Mouse (Mus musculus) cerebellum, postnatal 14 days (tissue): ENCODE data around the gene 6030458C11Rik.

Experiments used
- DNase-seq, 2 experiments: peaks; one replicate each; pipeline ENCODE4 v3.0.0; 2021; ENCODE audit warnings: mixed read lengths in 2 of 2

Gene 6030458C11Rik

DNA sequence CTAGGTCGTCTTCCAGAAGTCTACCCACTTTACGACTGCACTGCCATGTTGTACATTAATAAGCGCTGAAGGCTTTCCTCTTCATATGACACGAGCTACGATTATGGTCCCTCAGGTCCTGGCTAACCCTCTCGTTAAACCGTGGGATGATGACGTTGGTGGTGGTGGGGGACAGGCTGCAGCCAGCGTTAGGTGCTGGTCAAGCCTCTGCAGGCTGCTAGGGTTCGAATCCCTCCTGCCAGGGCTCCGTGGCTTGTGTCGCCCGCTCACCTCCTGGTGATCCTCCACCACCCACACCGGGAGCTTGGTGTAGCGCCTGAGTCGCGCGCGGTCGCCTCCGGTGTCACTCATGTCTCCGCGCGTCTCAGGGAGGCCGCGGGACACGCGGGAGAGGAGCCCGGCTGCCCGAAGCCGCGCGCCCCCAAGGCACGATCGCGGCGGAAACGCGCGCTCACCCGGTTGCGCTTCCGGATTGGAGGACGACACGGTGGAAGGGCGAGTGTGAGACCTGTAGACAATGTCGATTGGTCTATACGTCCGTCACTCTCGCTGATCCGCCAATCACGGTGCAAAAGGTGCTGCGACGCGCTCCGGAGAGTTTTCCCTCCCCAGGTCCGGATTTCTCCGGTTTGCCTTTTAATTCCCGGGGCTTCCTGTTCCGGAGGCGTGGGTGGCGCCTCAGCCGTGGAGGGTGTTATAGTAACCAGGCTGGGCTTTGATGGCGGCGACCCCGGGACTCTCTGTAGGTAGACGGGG, at the start of gene 6030458C11Rik, which contains the start of gene Drosha:
TSS of gene 6030458C11Rik (minus strand) at position 453 of the 756 bp plus-strand sequence.
TSS of gene Drosha (plus strand) at position 619 of the 756 bp plus-strand sequence.
- DNase-seq, result peak; percentile 99

DNA sequence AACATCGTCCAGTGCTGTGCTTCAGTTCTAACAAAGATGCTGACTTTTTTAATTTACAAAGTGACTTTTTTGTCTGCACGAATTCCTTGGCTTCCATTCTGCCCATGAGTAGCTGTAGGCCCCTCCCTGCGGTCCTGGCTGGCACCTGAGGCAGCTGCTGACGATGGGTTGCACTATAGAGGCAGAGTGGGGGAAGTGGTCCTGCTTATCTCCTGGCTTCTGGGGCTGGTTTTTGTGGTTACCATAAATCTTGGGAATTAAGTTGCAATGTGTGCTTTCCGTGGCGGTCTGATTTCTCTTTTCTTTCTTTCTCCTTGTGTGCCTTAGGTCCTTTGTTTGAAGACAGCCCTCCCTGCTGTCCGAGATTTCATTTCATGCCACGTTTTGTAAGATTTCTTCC, 42.8 kb upstream of the 6030458C11Rik start:
- no peak for DNase-seq

DNA sequence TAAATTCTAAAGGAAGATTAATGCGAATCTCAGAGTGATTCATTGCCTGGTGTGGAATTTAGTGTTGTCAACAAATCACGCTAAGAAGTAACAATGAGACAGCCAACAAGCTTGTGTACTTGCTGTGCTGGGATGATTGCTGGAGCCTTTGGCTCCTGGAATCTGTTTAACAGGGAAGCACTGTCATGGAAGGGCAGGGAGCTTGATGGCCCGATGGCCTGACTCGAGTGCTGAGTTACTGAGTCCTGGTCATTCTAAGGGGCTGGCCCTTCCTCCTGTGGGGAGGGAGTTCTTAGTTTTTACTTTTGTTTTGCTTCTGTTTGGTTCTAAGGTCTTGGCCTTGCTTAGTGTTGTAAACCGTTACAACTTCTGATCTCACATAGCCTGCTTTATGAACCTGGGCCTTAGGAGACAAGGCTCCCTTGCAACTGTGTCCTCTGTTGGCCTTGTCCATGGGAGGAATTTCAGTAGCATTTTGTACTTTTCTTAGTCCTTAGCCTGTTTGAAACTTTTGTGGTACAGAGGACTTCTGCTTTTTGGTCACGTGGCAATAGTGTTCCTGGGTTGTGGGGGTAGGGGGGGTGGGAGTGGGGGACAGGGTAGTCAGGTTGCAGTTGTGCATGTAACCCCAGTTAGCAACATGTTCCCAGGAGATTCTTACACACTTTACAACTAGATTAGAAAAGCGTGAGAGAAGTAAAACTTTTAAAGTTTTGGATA, 41.3 kb upstream of the 6030458C11Rik start:
- no peak for DNase-seq

DNA sequence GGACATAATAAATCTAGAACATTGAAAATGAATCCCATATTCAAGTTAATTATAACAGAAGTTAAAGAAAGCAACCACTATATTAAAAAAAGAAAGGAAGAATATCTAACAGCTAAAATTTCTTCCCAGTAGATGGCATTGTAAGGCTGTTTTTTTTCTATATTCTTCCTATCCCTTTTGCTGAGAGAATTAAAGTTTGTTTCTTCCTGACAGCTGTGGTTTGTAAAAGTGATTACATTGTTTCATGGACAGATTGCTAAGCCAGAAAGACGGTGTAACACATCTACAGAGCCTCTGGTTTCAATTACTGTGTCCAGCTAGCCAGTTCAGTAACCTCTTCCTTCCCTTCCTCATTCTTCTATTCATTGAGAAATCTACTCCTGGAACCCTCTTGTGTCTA, 39.2 kb upstream of the 6030458C11Rik start:
- no peak for DNase-seq

DNA sequence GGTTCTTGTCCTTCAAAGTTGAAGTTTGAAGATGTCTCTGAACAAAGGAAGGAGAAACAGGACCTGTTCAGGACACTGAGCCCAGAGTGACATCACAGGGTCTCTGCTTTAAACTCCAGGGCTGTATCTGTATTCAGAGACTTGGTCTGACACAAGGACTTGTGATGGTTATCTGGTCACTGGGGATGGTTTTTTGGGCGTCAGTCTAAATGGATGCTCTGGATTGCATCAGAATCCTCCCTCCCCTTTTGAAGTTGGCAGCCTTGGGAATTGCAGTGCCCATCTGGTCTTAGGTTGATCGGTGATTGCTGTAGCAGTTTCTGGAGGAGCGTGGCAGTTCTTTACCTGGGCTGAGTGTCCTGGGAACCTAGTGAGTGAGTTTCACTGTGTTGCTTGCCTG, 37.6 kb upstream of the 6030458C11Rik start:
- DNase-seq, result no peak

DNA sequence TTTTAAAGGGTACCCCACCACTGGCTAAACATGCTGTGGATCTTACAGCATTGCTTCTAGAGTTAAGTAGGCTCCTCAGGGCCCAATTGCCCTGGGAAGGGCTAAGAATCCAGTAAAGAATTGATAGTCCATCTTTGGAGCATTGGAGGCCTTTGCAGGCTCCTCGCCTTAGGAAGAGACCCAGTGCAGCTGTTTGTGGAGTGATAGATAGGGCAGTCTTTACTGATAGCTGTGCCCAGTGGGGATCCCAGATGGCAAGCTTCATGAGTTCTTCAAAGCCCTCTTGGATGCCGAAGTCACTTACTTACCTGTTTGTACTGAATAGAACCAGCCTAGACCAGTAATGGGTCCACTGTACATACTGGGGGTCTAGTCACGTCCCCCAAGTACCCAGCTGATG, 34.2 kb upstream of the 6030458C11Rik start:
- no peak for DNase-seq

DNA sequence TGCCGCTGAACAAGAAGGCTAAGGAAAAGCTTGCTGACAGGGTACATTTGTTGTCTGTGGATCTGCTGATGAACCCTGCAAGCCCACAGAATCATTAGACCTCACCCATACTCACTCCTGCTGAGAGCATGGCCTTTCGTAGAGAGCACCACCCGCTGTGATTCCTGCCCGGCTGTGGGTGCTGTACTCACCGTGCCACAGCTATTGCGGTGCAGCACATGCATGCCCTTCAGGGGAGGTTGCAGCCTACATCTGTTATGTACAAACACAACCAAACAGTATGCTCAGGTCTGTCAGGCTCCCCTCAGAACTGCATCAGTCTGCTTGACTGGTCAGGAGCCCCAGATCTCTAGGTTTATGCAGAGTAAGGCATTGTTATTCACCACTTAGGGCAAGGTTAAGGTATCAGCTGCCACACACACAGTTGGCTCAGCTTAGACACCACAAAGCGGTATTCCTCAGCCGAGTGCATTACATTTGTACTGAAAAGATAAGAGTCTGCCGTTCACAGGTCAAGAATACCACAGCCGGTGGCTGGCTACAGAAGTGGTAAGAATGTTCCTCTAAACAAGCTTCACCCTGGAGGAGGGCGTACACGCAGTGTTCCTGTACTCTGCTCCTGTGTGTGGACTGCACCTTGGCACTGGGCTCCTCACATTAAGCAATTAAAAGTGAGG, 33.5 kb upstream of the 6030458C11Rik start:
- no peak for DNase-seq

DNA sequence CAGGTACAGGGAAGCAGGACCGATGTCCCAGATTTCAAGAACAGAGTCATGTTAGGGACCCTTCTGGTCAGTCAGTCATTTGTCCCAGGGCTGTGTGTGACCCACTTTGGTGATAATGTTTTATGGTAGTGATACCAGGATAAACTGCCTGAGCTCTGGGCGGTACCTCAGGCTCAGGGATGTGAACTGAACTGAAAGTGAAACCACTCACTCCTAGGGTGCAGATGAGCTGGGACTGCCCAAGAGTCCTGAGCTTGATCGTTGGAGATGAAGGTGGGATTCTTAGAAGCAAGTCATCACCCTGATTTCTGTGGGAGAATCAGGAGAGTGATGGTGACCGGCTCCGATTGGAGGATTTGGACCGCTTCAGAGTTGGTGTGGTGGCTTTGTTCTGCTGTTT, 32.3 kb upstream of the 6030458C11Rik start:
- no peak for DNase-seq

DNA sequence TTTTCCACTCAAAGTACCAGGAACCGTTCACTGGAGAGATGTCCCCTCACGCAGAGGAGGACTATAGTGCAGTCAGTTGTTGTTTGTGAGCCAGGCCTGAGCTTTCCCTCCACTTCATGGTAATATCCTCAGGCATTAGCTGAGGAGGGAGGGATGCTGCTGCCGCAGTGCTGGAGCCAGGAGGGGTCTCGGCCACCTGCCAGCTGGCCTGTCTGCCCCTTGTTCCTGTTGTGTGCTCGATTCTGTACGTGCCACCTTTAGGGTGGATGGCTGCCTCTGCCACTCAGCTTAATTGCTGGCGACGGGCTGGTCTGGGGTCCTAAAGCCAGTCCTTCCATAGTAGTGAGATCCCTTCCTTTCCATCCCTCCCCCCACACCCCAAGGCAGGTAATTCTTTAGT, 29.0 kb upstream of the 6030458C11Rik start:
- DNase-seq, result peak; percentile 27 to 38

DNA sequence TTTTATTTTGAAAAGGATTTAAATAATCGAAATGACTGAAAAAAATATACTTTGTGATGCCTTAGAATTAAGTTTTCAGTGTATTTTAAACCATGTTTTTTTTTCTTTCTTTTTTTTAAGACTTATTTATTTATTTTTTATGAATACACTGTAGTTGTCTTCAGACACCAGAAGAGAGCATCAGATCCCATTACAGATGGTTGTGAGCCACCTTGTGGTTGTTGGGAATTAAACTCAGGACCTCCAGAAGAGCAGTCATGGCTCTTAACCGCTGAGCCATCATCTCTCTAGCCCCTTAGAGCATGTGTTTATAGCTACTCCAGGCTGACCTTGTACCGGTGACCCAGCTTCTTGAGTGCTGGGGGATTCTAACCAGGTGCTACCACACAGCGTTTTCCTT, 24.9 kb upstream of the 6030458C11Rik start:
- DNase-seq, result no peak

DNA sequence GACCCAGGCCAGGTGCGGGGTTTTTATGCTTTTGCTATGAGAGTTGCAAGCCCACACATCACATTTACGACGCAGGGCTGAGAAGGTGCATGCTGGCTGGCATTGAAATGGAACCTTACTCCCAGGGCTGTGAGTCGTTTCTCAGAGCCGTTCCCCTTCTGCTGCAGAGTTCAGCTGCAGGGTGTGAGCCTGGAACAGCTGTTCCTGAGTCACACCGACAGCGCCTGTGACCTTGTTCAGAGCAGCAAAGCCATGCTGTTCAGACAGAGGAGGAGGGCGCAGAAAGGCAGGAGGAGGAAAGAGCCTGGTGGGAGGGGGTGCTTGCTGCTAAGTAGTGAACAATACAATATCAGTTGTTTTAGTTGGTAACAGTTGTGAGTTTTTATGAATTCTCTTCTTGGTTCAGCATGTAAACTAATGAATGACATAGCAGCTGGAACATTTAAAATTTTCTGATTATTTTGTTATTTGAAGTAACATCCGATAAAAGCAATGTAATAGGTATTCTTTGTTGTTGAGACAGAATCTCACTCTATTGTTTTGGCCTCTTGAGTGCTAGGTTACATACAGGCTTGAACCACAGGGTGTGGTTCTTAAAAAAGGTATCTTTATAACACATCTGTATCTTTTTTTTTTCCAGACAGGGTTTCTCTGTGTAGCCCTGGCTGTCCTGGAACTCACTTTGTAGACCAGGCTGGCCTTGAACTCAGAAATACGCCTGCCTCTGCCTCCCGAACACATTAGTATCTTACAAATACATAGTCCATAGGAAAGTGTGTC, 23.9 kb upstream of the 6030458C11Rik start:
- DNase-seq, result no peak

DNA sequence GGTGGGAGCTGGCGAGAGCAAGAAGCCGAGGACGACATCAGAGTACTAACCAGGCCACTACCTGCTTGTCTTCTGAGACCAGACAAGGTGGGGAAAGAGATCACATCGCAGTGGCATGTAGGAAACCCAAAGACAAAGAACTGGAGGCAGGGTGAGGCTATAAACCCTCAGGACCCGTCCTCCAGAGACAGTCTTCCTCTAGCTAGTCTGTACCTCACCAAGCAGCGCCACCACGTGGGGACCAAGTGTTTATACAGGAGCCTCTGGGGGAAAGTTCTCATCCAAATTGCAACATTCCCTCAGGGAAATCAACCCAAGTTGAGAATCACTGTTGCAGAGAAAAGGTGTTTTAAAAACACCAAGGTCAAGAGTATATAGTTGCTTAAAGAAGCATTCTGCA, 18.4 kb upstream of the 6030458C11Rik start:
- DNase-seq, result no peak

DNA sequence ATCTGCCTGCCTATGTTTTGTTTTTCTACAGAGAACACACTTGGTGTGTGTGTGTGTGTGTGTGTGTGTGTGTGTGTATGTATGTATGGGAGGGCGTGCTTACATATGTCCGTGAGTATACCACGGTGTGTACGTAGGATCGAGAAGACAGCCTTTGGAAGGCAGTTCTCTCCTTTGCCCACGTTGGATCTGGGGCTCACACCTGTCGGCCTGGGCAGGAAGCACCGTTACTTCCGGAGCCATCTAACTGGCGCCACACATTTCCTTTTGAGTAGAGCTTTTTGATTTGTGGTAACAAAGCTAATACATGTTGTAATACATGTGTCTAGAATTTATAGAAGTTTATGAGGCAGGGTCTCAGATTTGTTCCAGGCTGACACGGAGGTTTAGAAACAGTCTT, 16.3 kb upstream of the 6030458C11Rik start:
- no peak for DNase-seq

DNA sequence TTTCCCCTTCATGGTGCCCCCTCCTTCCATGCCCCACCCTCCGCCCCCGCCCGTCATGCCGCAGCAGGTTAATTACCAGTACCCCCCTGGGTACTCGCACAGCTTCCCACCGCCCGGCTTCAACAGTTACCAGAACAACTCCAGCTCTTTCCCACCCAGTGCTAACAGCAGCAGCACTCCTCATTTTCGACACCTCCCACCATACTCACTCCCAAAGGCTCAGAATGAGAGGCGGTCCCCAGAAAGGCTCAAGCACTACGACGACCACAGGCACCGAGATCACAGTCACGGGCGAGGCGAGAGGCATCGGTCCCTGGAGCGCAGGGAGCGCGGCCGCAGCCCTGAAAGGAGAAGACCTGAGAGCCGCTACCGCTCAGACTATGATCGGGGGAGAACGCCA, 9.8 kb upstream of the 6030458C11Rik start:
- no peak for DNase-seq

DNA sequence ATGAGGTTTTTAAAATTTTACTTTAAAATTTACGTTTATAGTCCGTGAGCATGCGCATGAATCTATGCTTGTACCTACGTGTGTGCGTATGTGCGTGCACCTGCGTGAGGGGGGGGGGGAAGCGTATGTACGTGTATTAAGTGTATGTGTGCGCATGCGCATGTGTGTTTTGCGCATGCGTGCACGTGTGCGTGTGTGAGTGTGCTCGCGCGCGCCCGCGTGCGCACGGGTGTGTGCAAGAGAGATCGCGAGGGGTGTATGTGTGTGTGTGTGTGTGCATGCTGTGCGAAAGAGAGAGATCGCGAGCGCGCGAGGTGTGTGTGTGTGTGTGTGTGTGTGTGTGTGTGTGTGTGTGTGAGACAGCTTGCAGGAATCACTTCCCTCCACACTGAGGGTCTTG, 8.9 kb upstream of the 6030458C11Rik start:
- no peak for DNase-seq

DNA sequence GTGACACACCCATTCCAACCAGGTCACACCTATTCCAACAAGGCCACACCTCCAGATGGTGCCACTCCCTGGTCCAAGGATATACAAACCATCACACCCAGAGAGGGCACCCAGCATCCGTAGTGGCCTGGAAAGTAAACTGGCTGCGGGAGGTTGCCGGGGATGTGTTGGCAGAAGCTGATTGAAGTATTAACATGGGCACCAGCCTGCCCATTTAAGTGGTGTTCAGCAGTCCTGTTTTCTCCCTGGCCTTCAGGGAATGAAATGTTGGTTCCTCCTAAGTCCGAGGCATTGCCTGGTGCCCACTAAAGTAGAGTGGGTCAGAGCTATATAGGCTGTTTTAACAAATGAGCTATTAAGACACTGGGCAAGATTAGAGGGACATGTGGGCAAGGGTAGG, 8.2 kb upstream of the 6030458C11Rik start:
- DNase-seq, result no peak

DNA sequence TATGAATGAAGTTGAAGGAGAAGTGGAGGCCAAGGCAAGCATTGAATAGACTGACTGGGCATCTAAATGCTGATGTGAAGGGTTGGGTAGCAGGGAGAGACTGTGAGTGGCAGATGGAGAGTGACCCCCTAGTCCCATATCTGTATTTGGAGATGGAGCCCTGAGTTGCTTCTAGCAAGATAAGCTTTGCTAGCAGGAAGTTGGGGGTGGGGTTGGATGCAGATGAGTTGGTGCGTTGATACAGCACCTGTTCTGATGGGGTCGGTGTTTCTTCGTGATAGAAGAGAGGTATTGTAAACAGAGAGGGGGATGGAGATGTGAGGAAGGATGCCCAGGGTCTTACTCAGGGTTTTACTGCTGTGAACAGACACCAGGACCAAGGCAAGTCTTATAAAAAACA, 5.4 kb upstream of the 6030458C11Rik start:
- DNase-seq, result no peak

DNA sequence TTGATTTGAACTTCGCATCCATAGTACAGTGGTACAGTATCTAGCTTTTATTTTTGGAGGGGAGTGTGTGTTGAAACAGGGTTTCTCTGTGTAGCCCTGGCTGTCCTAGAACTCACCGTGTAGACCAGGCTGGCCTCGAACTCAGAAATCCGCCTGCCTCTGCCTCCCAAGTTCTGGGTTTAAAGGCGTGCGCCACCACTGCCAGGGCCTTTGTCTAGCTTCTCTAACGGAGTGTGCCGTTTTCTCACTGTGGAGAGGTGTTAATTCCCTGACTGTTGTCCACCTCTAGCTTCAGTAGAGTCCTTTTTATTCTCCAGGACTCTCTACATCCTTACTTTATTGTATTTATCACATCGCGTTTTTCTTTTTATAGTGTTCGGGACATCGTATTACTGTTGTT, 959 bp upstream of the 6030458C11Rik start:
- DNase-seq, result no peak

DNA sequence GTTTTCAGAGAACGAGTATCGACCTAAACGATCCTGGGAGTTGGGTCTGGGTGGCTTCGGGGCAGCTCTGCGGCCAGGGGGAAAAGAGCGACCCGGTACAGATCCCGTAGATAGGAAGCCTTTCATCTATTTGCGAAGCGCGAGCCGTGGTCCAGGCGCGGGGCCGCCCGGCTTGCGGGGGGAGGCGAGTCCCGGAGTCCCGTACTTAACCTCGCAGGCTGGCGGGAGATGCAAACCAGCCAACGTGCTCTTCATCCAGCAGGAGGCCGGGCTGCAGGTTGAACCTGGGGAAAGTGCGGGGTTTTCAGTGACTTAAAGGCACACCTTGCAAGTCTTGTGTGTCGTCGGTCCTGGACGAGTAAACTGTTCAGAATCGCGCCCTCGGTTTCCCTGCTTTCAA, 516 bp upstream of the 6030458C11Rik start:
- DNase-seq, result no peak

DNA sequence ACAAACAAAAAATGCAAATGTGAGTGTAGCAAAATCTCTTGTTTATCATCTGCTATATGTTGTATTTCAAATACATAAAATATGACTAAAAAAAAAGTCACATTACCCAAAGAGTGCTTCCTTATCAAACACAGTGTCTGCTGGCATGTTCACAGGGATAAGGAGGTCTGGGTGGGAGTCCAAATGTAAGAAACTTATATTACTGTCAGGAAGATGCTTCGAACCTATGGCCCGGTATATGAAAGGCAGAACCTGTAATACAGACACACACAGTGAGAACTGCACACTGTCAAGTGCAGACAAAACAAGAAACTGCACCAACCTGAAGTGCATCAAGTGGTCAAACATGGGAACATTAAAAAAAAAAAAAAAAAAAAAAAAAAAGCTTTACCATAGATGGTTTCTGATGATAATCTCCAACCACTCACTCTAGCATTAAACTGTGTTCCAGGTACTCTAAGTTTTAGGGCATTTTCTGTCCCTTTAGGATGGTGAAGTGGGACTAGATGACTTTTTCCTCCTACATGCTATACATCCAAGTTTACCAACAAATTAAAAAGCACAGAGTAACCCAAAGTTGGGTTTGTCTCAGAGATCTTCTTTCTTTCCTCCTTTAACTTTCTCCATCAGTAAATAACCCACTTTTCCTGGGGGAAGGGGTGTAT, 862 bp downstream of the 6030458C11Rik start:
- no peak for DNase-seq

DNA sequence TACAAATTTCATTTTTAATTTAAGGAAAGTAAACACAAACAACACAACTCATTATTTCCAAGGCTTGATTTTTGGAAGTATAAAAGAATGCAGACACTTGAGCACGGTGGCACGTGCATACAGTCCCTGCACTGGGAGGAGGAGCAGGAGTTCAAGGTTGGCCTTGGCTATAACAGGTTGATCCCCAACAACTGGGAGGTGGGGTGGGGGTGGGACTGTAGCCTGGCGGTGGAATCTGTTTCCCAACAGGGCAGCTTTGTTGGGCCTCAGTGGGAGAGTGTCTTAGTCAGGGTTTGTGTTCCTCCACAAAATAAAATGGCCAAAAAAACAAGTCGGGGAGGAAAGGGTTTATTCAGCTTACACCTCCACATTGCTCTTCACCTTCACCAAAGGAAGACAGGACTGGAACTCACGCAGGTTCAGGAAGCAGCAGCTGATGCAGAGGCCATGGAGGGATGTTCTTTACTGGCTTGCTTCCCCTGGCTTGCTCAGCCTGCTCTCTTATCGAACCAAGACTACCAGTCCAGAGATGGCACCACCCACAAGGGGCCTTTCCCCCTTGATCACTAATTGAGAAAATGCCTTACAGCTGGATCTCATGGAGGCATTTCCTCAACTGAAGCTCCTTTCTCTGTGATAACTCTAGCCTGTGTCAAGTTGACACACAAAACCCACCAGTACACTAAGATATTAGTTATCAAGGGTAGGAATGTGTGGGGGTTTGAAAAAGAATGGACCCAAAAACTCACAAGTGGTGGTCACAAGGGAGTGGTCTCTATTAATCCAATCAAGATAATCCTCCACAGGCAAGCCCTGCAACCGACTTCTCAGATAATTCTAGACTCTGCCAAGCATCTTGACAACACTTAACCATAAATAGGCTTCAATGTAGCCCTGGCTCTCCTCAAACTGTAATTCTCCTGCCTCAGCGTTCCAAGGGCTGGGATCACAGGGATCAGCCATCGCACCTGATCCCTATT, 1.7 kb downstream of the 6030458C11Rik start:
- DNase-seq, result no peak
